Mouse (Mus musculus): ENCODE data around the gene Agfg2.

- no peak for TF ChIP-seq CTCF (IDR thresholded peaks at IDR 0.05; ENCODE audit: control insufficient read depth, insufficient read depth, low read length)
- TF ChIP-seq POLR2A (IDR thresholded peaks at IDR 0.05; ENCODE audit: borderline replicate concordance, control insufficient read depth, low read depth, low read length): no peak
Observed at GRCm38 (mm10) chr5:137663057-137663456, 21.5 kb downstream of the Agfg2 start.
